Mouse (Mus musculus) heart, embryonic 11.5 days (tissue): ENCODE data around the gene Timm50. TPM values are rescaled to one million over a fixed set of nuclear protein-coding genes. Genes with fewer than 3 reads are reported as not detected.

Experiments used
- ATAC-seq: fragments of 200-750 bp; cut with Nextera tagmentation; replicated peaks from 2 replicates; pipeline ENCODE4 v1.8.0; 2017; ENCODE audit warnings: moderate library complexity; ENCODE audit not compliant: insufficient number of reproducible peaks, low FRiP score, low TSS enrichment
- H3K27ac ChIP-seq: fragments of 300-500 bp; sonication (generic); 2 replicates; pipeline ENCODE4 v1.5.1; 2014; ENCODE audit warnings: mild to moderate bottlenecking, low read depth, low read length
- H3K27me3 ChIP-seq: fragments of 300-500 bp; sonication (generic); 2 replicates; pipeline ENCODE4 v1.6.1; 2014; ENCODE audit warnings: mild to moderate bottlenecking, low read length, mixed read lengths; ENCODE audit not compliant: control insufficient read depth, insufficient read depth
- H3K36me3 ChIP-seq: fragments of 300-500 bp; sonication (generic); 2 replicates; pipeline ENCODE4 v1.6.1; 2014; ENCODE audit warnings: mild to moderate bottlenecking, low read length, moderate library complexity, mixed read lengths; ENCODE audit not compliant: control insufficient read depth, insufficient read depth
- H3K4me1 ChIP-seq: fragments of 300-500 bp; sonication (generic); 2 replicates; pipeline ENCODE4 v1.6.1; 2014; ENCODE audit warnings: low read length; ENCODE audit not compliant: control insufficient read depth, insufficient read depth
- H3K4me2 ChIP-seq: fragments of 300-500 bp; sonication (generic); 2 replicates; pipeline ENCODE4 v1.6.1; 2014; ENCODE audit warnings: mild to moderate bottlenecking, moderate library complexity
- H3K4me3 ChIP-seq: fragments of 300-500 bp; sonication (generic); 2 replicates; pipeline ENCODE4 v1.5.1; 2014; ENCODE audit warnings: low read depth, low read length
- H3K9ac ChIP-seq: fragments of 300-500 bp; sonication (generic); 2 replicates; pipeline ENCODE4 v1.6.1; 2014; ENCODE audit warnings: mild to moderate bottlenecking, low read depth, low read length, moderate library complexity
- H3K9me3 ChIP-seq: fragments of 300-500 bp; sonication (generic); replicated peaks from 2 replicates; pipeline ENCODE4 v1.6.1; 2016; ENCODE audit warnings: low read length; ENCODE audit not compliant: control insufficient read depth
- WGBS: fragments of 180-500 bp; shearing (Covaris S2); extraction: QIAGEN DNeasy Blood & Tissue Kit; methylation state at CpG from one replicate; pipeline ENCODE4 v1.1.7; 2014; ENCODE audit not compliant: insufficient replicate concordance; 5-methylcytosine and 5-hydroxymethylcytosine counted together
- polyA plus RNA-seq: library from polyadenylated mRNA; unstranded; fragments of >200 nt; fragmentation: Nextera tagmentation; extraction: Ambion mirVana; gene quantifications from 2 replicates; pipeline ENCODE4 v1.2.1, GENCODE M21; 2014

The Timm50 gene
- polyA plus RNA-seq = 139 and 141 TPM in 2 replicates

DNA sequence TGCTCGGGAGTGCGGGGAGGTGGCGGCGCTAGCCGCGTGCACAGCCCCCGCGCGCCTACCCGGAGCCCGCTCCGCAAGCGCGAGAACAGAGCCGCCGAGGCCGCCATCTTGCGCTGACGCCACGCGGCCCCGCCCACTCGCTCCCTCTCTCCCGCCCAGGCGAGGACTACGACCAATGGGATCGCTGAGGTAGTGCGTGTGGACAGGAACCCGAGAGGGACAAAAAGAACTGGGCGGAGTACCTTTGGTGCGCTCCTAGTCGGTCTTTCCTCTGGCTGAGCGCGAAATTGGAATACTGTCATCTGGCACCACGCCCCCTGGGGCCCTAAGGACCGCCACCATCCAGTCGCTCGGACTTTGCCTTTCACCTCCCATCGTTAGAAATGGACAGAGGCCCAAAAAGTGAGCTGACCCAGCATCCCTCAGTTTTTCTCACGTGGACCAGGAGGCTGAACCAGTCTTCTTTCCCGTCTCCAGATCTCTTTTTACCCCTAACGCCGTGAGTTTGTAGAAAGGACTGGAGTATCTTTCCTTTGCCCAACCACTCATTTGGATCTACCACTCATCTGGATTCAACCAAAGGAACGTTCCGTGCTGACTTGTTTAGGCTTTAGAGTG, at the start of gene Timm50:
Gene Timm50 (minus strand): TSS at position 147 of the 618 bp plus-strand sequence.
- Histone ChIP-seq H3K36me3 (peaks cover 45% of the 10 kb centered on the region), H3K9me3 (no peaks in the 10 kb centered on the region), H3K9ac (peak within 1 kb of the TSS; percentile 92), H3K27me3 (no peaks in the 10 kb centered on the region), H3K4me1 (peaks cover 7% of the 10 kb centered on the region), H3K4me2 (peak within 1 kb of the TSS; percentile 90), H3K4me3 (peak within 1 kb of the TSS; percentile 95), H3K27ac (peak within 1 kb of the TSS; percentile 76)
- ATAC-seq = peak; percentile 93
- under 1% methylated on average over 42 of the region's 45 CpGs for WGBS

DNA sequence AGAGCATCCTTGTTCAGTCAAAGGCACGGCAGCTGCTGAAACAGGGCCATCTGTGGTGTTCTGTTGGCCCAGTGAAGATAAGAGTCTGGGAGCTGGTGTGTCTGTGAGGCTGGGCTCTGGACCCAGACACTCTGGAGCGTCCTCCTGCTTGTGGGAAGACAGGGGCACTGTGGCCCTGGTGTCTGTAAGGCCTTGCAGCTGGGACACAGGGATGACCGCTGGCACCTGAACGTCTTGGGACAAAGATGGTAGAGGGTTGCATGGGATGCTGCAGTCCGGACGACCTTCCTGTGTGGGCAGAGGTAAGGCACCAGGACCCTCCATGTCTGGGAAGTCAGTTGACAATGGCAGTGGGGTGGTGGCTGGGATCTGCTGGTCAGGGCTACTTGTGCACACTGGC, 48.4 kb upstream of the Timm50 start:
- Histone ChIP-seq H3K4me1 (peaks cover 27% of the 10 kb centered on the region), H3K27ac (no peak overlapping the region), H3K36me3 (peaks cover 42% of the 10 kb centered on the region), H3K9ac (no peak overlapping the region), H3K4me3 (no peak overlapping the region), H3K9me3 (no peaks in the 10 kb centered on the region), H3K27me3 (no peaks in the 10 kb centered on the region), H3K4me2 (no peak overlapping the region)
- 88% methylated on average over 6 of the region's 6 CpGs for WGBS
- ATAC-seq = no peak

DNA sequence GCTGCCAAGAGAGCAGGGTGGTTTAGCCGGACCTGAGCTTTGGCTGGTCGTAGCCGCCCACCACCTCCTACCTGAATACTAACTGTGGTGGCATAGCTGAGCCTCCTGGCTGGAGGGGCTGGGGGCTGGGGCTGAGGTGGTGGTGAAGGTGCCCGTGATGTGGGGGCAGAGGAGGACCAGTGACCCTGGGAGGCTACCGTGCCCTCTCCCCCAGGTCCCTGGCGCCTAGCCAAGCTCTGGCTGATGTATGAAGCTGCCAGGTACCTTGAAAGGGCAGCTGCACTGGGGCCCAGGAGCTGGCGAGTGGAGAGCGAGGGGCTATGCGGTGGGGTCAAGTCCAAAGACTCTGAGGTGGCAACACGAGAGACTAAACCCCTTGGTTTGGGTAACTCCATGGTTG, 48.0 kb upstream of the Timm50 start:
- H3K4me1 ChIP-seq = peaks cover 27% of the 10 kb centered on the region
- H3K27me3 ChIP-seq = no peaks in the 10 kb centered on the region
- no peak for ATAC-seq
- 83% methylated on average over 10 of the region's 10 CpGs for WGBS
- no peak overlapping the region for H3K9ac ChIP-seq
- H3K4me2 ChIP-seq = no peak overlapping the region
- H3K4me3 ChIP-seq = no peak overlapping the region
- H3K9me3 ChIP-seq = no peaks in the 10 kb centered on the region
- peaks cover 41% of the 10 kb centered on the region for H3K36me3 ChIP-seq
- no peak overlapping the region for H3K27ac ChIP-seq

DNA sequence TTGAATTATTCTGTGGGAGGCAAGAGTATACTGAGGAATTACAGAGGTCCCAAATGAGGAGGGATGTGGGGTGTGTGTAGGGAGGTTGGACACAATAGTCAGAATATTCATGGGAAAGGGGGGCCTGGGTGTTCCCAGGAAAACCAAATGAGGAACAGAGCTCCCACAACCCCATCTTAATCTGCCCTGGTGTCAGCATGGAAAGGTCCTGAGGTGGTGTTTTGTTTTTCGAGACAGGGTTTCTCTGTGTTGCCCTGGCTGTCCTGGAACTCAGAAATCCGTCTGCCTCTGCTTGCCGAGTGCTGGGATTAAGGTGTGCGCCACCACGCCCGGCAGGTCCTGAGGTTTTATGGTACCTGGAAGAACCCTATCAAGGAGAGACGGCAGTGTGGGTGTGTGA, 46.6 kb upstream of the Timm50 start:
- H3K36me3 ChIP-seq = peaks cover 42% of the 10 kb centered on the region
- WGBS = 51% methylated on average over 7 of the region's 7 CpGs
- H3K9ac ChIP-seq = no peak overlapping the region

DNA sequence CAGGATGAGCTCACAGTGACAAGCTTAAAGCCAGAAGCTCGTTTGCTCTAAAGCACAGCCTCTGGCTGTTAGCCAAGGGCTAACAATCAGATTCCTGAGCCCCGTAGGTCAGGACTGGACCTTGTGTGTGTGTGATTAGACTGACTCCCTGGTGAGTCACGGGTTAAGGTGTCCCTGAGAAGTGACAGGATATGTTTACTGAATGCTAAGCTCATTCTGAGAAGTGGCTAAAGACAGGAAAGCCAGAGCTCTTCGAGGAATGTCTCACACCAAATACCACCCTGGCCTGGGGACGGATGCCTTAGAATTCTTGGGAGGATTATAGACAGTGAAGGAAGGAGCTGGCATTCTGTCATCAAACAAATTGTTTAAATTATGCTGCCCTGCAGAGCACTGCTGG, 46.1 kb upstream of the Timm50 start:
- Histone ChIP-seq H3K4me1 (peaks cover 27% of the 10 kb centered on the region), H3K9ac (peak overlapping the region; percentile 59), H3K4me2 (peak overlapping the region; percentile 33), H3K9me3 (no peaks in the 10 kb centered on the region), H3K4me3 (no peak overlapping the region), H3K27me3 (no peaks in the 10 kb centered on the region), H3K27ac (peak overlapping the region; percentile 87), H3K36me3 (peaks cover 46% of the 10 kb centered on the region)
- WGBS = 1% methylated on average over 5 of the region's 5 CpGs
- ATAC-seq = no peak

More for the DNA sequence above, 46.6 kb upstream of the Timm50 start:
- peaks cover 27% of the 10 kb centered on the region for H3K4me1 ChIP-seq
- H3K9me3 ChIP-seq = no peaks in the 10 kb centered on the region
- H3K4me3 ChIP-seq = no peak overlapping the region
- no peak for ATAC-seq
- peak overlapping the region; percentile 33; the same call in 1 of the 2 replicates for H3K4me2 ChIP-seq
- peak overlapping the region; percentile 87 for H3K27ac ChIP-seq
- no peaks in the 10 kb centered on the region for H3K27me3 ChIP-seq

DNA sequence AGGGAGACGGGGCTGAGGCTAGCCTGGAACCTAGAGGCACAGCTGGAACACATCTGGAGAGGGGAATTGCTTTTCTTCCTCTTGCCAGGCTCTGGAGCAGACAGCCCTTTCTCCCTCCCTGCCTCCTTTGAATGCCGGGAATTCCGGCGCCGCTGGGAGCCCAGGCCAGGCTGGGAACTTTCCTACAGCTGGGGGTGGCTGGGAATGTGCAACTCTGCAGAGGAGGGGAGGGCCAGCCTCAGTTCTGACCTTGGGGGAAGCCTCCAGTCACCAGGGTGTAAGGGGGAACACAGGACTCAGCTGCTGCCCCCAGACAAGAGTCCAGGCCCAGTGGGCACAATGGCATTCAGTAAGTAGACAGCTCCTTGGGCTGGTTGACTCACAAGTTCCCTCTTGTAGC, 45.1 kb upstream of the Timm50 start:
- H3K4me1 ChIP-seq = peaks cover 27% of the 10 kb centered on the region

DNA sequence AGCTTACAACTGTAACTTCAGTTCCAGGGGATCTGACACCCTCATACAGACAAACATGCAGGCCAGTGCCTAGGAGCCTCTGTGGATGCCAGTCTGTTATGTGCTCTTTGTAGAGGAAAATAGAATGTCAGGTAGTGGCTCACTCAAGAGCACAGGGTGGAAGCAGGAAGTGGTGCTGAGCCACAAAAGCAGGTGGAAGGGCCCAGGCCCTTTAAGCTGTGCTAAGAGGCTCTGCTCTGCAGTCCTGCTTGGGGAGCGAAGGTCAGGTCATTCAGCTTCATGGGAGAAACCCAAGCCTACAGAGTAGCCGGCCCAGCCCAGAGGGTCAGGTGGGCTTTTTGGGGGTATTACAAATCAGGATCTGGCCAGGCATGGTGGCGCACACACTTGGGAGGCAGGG, 43.3 kb upstream of the Timm50 start:
- Histone ChIP-seq H3K27ac (no peak overlapping the region), H3K9ac (no peak overlapping the region), H3K4me3 (no peak overlapping the region), H3K4me2 (no peak overlapping the region), H3K9me3 (no peaks in the 10 kb centered on the region), H3K27me3 (no peaks in the 10 kb centered on the region), H3K4me1 (peaks cover 34% of the 10 kb centered on the region), H3K36me3 (peaks cover 34% of the 10 kb centered on the region)
- ATAC-seq = no peak
- WGBS = 91% methylated on average over 3 of the region's 3 CpGs

More for the DNA sequence above, 45.1 kb upstream of the Timm50 start:
- Histone ChIP-seq H3K4me3 (no peak overlapping the region), H3K27me3 (no peaks in the 10 kb centered on the region), H3K9me3 (no peaks in the 10 kb centered on the region), H3K36me3 (peaks cover 44% of the 10 kb centered on the region), H3K4me2 (peak overlapping the region; percentile 33), H3K27ac (peak overlapping the region; percentile 87), H3K9ac (0 out of 2 replicates have a peak overlapping the region, but pooled peaks have one; percentile 34)
- peak; percentile 49; the same call in 1 of the 2 replicates for ATAC-seq
- 9% methylated on average over 5 of the region's 5 CpGs for WGBS

DNA sequence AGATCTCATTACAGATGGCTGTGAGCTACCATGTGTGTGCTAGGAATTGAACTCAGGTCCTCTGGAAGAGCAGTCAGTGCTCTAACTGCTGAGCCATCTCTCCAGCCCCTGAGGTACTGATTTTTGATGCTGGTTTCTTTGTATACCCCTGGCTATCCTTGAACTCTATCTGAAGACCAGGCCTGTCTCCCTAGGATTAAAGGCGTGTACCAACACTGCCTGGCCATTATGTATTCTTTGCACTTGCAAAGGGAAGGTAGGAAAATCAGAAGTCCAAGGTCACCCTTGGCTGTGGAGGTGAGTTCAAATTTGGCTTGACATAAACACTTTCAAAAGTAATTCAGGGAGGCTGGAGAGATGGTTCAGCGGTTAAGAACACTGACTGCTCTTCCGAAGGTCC, 42.7 kb upstream of the Timm50 start:
- H3K27ac ChIP-seq = no peak overlapping the region
- 91% methylated on average over 3 of the region's 3 CpGs for WGBS

DNA sequence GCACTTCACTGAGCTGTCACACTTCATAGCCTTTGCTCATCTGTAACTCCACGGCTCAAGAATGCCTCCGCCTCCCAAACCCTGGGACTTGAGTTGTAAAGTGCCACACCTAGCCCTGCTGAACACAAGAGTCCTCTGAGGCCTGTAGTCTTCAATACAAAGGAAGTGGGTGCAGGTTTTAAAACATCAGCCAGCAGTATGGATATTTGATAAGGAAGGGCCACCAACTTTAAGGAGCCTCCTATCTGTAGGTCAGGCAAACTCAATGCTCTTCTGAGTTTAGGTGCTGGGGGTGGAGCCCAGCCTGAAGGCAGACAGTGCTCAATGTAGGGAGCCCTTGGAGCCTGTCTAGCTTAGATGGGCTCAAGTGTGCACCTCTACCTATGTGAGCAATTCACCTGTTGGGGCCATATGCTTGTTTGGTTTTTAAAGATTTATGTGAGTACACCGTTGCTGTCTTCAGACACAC, 42.3 kb upstream of the Timm50 start:
- no peaks in the 10 kb centered on the region for H3K9me3 ChIP-seq

More for the DNA sequence above, 42.7 kb upstream of the Timm50 start:
- Histone ChIP-seq H3K9ac (no peak overlapping the region), H3K9me3 (no peaks in the 10 kb centered on the region), H3K4me3 (no peak overlapping the region), H3K4me1 (peaks cover 35% of the 10 kb centered on the region), H3K27me3 (no peaks in the 10 kb centered on the region), H3K36me3 (peaks cover 28% of the 10 kb centered on the region), H3K4me2 (no peak overlapping the region)
- no peak for ATAC-seq

More for the DNA sequence above, 42.3 kb upstream of the Timm50 start:
- ATAC-seq = no peak
- WGBS = 77% methylated on average over 3 of the region's 3 CpGs
- Histone ChIP-seq H3K27ac (no peak overlapping the region), H3K27me3 (no peaks in the 10 kb centered on the region), H3K4me2 (no peak overlapping the region), H3K4me3 (no peak overlapping the region), H3K36me3 (peaks cover 26% of the 10 kb centered on the region), H3K9ac (no peak overlapping the region), H3K4me1 (peaks cover 34% of the 10 kb centered on the region)
